Mouse (Mus musculus) hindbrain, postnatal 0 days (tissue): ENCODE measurements around the gene Eya4. TPM values are rescaled to one million over a fixed set of nuclear protein-coding genes. Genes with fewer than 3 reads are reported as not detected.

Source experiments
- ATAC-seq: fragments of 200-750 bp; cut with Nextera tagmentation; 2 replicates; pipeline ENCODE4 v1.8.0; 2017; ENCODE audit warnings: mild to moderate bottlenecking, moderate TSS enrichment, moderate library complexity
- DNase-seq: peaks from one replicate; pipeline ENCODE4 v3.0.0-alpha.2; 2015; ENCODE audit warnings: low spot score
- H3K27ac ChIP-seq: fragments of 300-500 bp; sonication (generic); 2 replicates; pipeline ENCODE4 v1.5.1; 2014; ENCODE audit warnings: mild to moderate bottlenecking
- H3K27me3 ChIP-seq: fragments of 300-500 bp; sonication (generic); 2 replicates; pipeline ENCODE4 v1.6.1; 2014; ENCODE audit warnings: low read length, mixed read lengths; ENCODE audit not compliant: insufficient read depth
- H3K36me3 ChIP-seq: fragments of 300-500 bp; sonication (generic); 2 replicates; pipeline ENCODE4 v1.6.1; 2014; ENCODE audit warnings: low read length, mixed read lengths; ENCODE audit not compliant: insufficient read depth
- H3K4me1 ChIP-seq: fragments of 300-500 bp; sonication (generic); 2 replicates; pipeline ENCODE4 v1.6.1; 2014; ENCODE audit warnings: antibody characterized with exemption, low read length, mixed read lengths; ENCODE audit not compliant: insufficient read depth
- H3K4me2 ChIP-seq: fragments of 300-500 bp; sonication (generic); 2 replicates; pipeline ENCODE4 v1.6.1; 2014; ENCODE audit warnings: low read depth, mild to moderate bottlenecking, low read length, moderate library complexity, mixed read lengths
- H3K4me3 ChIP-seq: fragments of 300-500 bp; sonication (generic); 2 replicates; pipeline ENCODE4 v1.5.1; 2014; ENCODE audit warnings: low read length
- H3K9ac ChIP-seq: fragments of 300-500 bp; sonication (generic); replicated peaks from 2 replicates; pipeline ENCODE4 v1.6.1; 2014; ENCODE audit warnings: mild to moderate bottlenecking, low read length, moderate library complexity, mixed read lengths
- H3K9me3 ChIP-seq: fragments of 300-500 bp; sonication (generic); 2 replicates; pipeline ENCODE4 v1.6.1; 2016; ENCODE audit warnings: low read length, mixed read lengths
- CTCF ChIP-seq: IDR thresholded peaks from 2 replicates; pipeline ENCODE4 v1.5.1; 2016; ENCODE audit warnings: antibody characterized with exemption, control low read depth, low read depth
- WGBS: fragments of 180-500 bp; shearing (Covaris S2); extraction: QIAGEN DNeasy Blood & Tissue Kit; methylation state at CpG from one replicate; pipeline ENCODE4 v1.1.7; 2014; 5-methylcytosine and 5-hydroxymethylcytosine counted together
- polyA plus RNA-seq: library from polyadenylated mRNA; unstranded; fragments of >200 nt; fragmentation: Nextera tagmentation; extraction: Ambion mirVana; gene quantifications from 2 replicates; pipeline ENCODE4 v1.2.1, GENCODE M21; 2015
- total RNA-seq: library from RNA; depleted of rRNA; stranded (reverse); fragments of >200 nt; gene quantifications from 2 replicates; pipeline ENCODE4 v1.2.3, GENCODE M21; 2014

Eya4 gene
- total and polyA plus RNA-seq, 2 experiments from 2014 or later = 0.60 to 1.4 TPM

DNA sequence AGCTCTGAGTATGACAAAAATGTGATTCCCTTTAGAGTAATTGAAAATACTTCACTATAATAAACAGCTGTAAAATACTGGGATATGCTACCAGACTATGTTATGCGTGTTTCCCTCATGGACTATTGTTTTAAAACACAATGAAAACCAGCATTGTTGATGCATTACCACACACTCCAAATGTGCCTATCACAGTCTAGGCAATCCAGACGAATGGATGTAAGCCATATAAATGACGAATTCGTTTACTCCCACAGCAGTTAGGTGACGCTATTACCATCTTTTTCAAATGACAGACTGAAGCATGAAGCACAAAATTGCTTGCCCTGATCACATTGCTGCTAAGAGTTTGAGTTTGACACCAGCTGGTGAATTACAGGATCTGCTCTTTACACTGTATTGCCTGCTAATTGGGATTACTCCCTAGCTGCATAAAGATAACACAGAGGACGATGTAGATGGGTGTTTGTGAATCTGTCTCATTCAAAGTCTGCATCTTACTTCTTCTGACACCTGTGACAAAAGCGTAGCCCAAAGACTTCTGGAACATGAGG, 185.4 kb downstream of the Eya4 start:
- no peak overlapping the region for H3K9ac ChIP-seq
- H3K36me3 ChIP-seq = no peaks in the 10 kb centered on the region
- H3K27ac ChIP-seq = no peak overlapping the region
- ATAC-seq (no peak), DNase-seq (no peak)
- H3K9me3 ChIP-seq = no peaks in the 10 kb centered on the region
- no peak overlapping the region for H3K4me2 ChIP-seq
- H3K4me3 ChIP-seq = no peak overlapping the region
- WGBS = 57% methylated on average over 7 of the region's 7 CpGs
- H3K27me3 ChIP-seq = no peaks in the 10 kb centered on the region
- TF ChIP-seq CTCF = no peak
- no peaks in the 10 kb centered on the region for H3K4me1 ChIP-seq

GRCm38 (mm10) chr10:23159844-23160243, 190.7 kb downstream of the Eya4 start:
- no peak for ATAC-seq
- Histone ChIP-seq H3K27ac (no peak overlapping the region), H3K4me1 (no peaks in the 10 kb centered on the region), H3K36me3 (no peaks in the 10 kb centered on the region), H3K9ac (no peak overlapping the region), H3K27me3 (no peaks in the 10 kb centered on the region), H3K4me2 (no peak overlapping the region), H3K9me3 (no peaks in the 10 kb centered on the region), H3K4me3 (no peak overlapping the region)
- no peak for TF ChIP-seq CTCF
- DNase-seq = peak; percentile 28
- WGBS = 51% methylated on average over 10 of the region's 10 CpGs

DNA sequence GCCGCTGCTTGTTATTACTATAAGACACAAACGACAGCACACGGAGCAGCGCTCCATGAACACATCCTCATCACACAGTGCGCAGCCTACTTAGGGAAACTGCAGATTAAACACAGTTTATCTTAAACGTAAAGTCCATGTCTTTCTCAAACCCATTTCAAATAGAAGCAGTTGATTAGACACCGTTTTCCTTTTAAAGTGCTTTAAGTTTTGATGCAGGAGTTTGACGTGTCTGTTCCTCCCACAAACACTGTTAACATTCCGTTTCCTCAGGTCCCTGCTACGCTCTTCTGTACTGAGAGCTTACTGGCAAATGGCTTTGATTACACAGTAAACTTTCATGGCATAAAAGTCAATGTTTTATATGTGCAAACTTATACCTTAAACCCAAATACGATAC, 191.4 kb downstream of the Eya4 start:
- no peak for TF ChIP-seq CTCF
- no peaks in the 10 kb centered on the region for H3K4me1 ChIP-seq
- H3K9me3 ChIP-seq = no peaks in the 10 kb centered on the region
- H3K4me2 ChIP-seq = no peak overlapping the region
- no peak overlapping the region for H3K4me3 ChIP-seq
- H3K27me3 ChIP-seq = no peaks in the 10 kb centered on the region
- no peaks in the 10 kb centered on the region for H3K36me3 ChIP-seq
- DNase-seq (no peak), ATAC-seq (no peak)
- 86% methylated on average over 11 of the region's 11 CpGs for WGBS
- no peak overlapping the region for H3K9ac ChIP-seq
- H3K27ac ChIP-seq = no peak overlapping the region

DNA sequence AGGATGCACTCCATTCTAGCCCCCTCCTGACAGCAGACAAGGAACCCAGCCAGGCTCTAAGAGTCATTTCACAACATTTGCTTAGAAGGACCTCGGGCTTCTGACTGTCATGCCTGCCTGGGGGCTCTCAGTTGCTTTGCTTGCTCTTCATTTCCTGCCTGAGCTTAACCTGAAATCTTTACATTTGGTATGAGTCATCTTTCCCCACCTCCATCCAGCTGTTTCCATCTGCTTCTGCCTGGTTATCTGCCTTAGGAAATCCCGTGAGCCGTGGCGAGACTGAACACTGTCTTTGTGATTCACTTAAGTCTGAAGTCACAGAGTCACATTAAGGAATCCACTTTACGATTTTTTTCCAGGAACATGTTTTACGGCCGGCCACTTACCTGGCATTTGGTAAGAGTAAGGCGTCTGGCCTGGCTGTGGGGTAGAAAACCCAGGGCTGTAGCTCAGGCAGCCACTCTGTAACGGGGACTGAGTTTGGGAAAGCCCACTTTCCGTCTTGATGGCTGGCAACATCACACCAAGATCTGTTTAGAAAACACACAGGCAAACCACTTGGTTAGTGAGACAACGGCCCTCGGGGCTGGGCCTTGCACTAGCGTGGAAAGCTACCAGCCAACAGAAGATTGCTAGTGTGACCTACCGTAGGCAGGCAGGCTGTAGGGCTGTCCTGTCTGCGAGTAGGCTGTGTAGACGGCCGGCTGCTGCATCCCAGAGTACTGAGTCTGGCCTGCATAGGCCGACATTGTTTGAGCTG, 193.5 kb downstream of the Eya4 start:
- no peak overlapping the region for H3K4me2 ChIP-seq
- H3K27ac ChIP-seq = no peak overlapping the region
- ATAC-seq (no peak), DNase-seq (no peak)
- H3K27me3 ChIP-seq = no peaks in the 10 kb centered on the region
- no peak for TF ChIP-seq CTCF
- WGBS = 85% methylated on average over 18 of the region's 18 CpGs
- no peaks in the 10 kb centered on the region for H3K36me3 ChIP-seq
- no peak overlapping the region for H3K9ac ChIP-seq
- no peaks in the 10 kb centered on the region for H3K9me3 ChIP-seq
- H3K4me3 ChIP-seq = no peak overlapping the region
- no peaks in the 10 kb centered on the region for H3K4me1 ChIP-seq

DNA sequence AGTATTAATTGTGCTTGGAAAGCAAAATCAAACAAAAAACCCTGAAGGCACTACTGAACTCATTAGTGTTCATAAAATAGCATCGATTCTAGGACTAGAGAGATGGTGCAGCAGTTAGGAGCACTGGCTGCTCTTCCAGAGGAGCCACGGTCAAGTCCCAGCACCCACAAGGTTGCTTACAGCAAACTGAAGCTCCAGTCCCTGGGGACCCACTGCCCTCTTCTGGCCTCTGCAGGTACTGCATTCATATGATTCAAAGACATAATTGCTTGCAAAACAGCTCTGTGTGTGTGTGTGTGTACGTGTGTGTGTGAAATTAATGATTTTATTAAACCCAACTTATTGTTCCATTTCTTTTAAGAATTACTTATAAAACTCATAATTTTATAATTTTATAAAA, 200.2 kb downstream of the Eya4 start:
- no peak overlapping the region for H3K27ac ChIP-seq
- H3K27me3 ChIP-seq = no peaks in the 10 kb centered on the region
- DNase-seq = peak; percentile 12
- H3K9me3 ChIP-seq = no peaks in the 10 kb centered on the region
- no peak overlapping the region for H3K9ac ChIP-seq
- ATAC-seq = no peak
- H3K4me1 ChIP-seq = no peaks in the 10 kb centered on the region
- H3K36me3 ChIP-seq = no peaks in the 10 kb centered on the region
- TF ChIP-seq CTCF = peak; percentile 60
- no peak overlapping the region for H3K4me3 ChIP-seq
- 92% methylated on average over 3 of the region's 3 CpGs for WGBS
- no peak overlapping the region for H3K4me2 ChIP-seq

DNA sequence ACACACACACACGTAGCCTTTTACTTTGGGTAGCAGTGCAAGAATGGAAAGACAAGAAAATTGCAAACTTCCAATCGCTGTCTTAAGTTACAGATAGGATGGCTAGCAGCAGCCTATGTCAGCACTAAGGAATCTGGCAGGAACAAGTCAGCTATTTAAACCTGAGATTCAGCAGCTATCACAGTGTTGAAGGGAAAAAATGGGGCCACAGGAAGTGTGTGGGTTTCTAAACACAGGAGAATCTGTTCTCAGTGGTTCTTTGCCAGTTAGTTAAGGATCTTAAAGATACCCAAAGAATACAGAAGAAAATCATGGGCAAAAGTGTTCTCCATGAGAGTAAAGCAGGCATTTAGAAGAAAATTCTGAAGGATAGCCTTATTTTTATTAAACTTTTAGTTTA, 206.0 kb downstream of the Eya4 start:
- Histone ChIP-seq H3K27ac (no peak overlapping the region), H3K9me3 (no peaks in the 10 kb centered on the region), H3K4me3 (no peak overlapping the region), H3K9ac (no peak overlapping the region), H3K27me3 (no peaks in the 10 kb centered on the region), H3K36me3 (no peaks in the 10 kb centered on the region), H3K4me2 (no peak overlapping the region), H3K4me1 (no peaks in the 10 kb centered on the region)
- ATAC-seq (no peak), DNase-seq (no peak)
- no peak for TF ChIP-seq CTCF
- 86% methylated on average over 2 of the region's 2 CpGs for WGBS

- DNase-seq = no peak
- H3K36me3 ChIP-seq = no peaks in the 10 kb centered on the region
- no peak for ATAC-seq
- TF ChIP-seq CTCF = no peak
- WGBS = 42% methylated on average over 1 of the region's 1 CpGs
- no peak overlapping the region for H3K4me3 ChIP-seq
- no peak overlapping the region for H3K9ac ChIP-seq
- no peaks in the 10 kb centered on the region for H3K27me3 ChIP-seq
- no peaks in the 10 kb centered on the region for H3K9me3 ChIP-seq
- H3K4me2 ChIP-seq = no peak overlapping the region
- no peak overlapping the region for H3K27ac ChIP-seq
- no peaks in the 10 kb centered on the region for H3K4me1 ChIP-seq
Measured at GRCm38 (mm10) chr10:23127947-23128346, 222.6 kb downstream of the Eya4 start.
